Mouse (Mus musculus): Measurements from ENCODE around the gene Mtmr12. TPM values are rescaled to one million over a fixed set of nuclear protein-coding genes. Genes with fewer than 3 reads are reported as not detected.

Gene Mtmr12
- polyA plus RNA-seq, 1 experiment, result 25.9 TPM

- 50% methylated on average over 5 of the region's 5 CpGs for WGBS
- no peak for TF ChIP-seq CTCF (IDR thresholded peaks at IDR 0.05; ENCODE audit: insufficient read depth, low read length)
- TF ChIP-seq POLR2A (IDR thresholded peaks at IDR 0.05; ENCODE audit: borderline replicate concordance, extremely low read depth, low read depth, low read length), result no peak
- DNase-seq, result no peak
- Histone ChIP-seq H3K4me3 (replicated peaks; ENCODE audit: extremely low read depth, low read depth, low read length) (no peak overlapping the region), H3K4me1 (ENCODE audit: control insufficient read depth, insufficient read depth, low read length) (peaks cover 2% of the 10 kb centered on the region)
These were observed 80.6 kb downstream of the Mtmr12 start for GRCm38 (mm10) chr15:12285535-12285809.

- 85% methylated on average over 7 of the region's 7 CpGs for WGBS
- TF ChIP-seq CTCF (IDR thresholded peaks at IDR 0.05; ENCODE audit: insufficient read depth, low read length), result no peak
- TF ChIP-seq POLR2A (IDR thresholded peaks at IDR 0.05; ENCODE audit: borderline replicate concordance, extremely low read depth, low read depth, low read length), result no peak
- Histone ChIP-seq H3K4me3 (replicated peaks; ENCODE audit: extremely low read depth, low read depth, low read length) (no peak overlapping the region), H3K4me1 (ENCODE audit: control insufficient read depth, insufficient read depth, low read length) (no peaks in the 10 kb centered on the region)
- no peak for DNase-seq
These were observed 85.5 kb downstream of the Mtmr12 start for GRCm38 (mm10) chr15:12290330-12290729.

- Histone ChIP-seq H3K4me1 (ENCODE audit: control insufficient read depth, insufficient read depth, low read length) (no peaks in the 10 kb centered on the region), H3K4me3 (replicated peaks; ENCODE audit: extremely low read depth, low read depth, low read length) (no peak overlapping the region)
- DNase-seq, result no peak
- WGBS, result 85% methylated on average over 2 of the region's 2 CpGs
- TF ChIP-seq CTCF (IDR thresholded peaks at IDR 0.05; ENCODE audit: insufficient read depth, low read length) (no peak), POLR2A (IDR thresholded peaks at IDR 0.05; ENCODE audit: borderline replicate concordance, extremely low read depth, low read depth, low read length) (no peak)
These were observed 86.9 kb downstream of the Mtmr12 start for GRCm38 (mm10) chr15:12291757-12292156.

- TF ChIP-seq POLR2A (IDR thresholded peaks at IDR 0.05; ENCODE audit: borderline replicate concordance, extremely low read depth, low read depth, low read length) (no peak), CTCF (IDR thresholded peaks at IDR 0.05; ENCODE audit: insufficient read depth, low read length) (no peak)
- WGBS, result 61% methylated on average over 2 of the region's 2 CpGs
- Histone ChIP-seq H3K4me3 (replicated peaks; ENCODE audit: extremely low read depth, low read depth, low read length) (no peak overlapping the region), H3K4me1 (ENCODE audit: control insufficient read depth, insufficient read depth, low read length) (no peaks in the 10 kb centered on the region)
- DNase-seq, result no peak
These were observed 91.4 kb downstream of the Mtmr12 start for GRCm38 (mm10) chr15:12296228-12296627.

- H3K4me1 ChIP-seq (ENCODE audit: control insufficient read depth, insufficient read depth, low read length), result no peaks in the 10 kb centered on the region
- H3K4me3 ChIP-seq (replicated peaks; ENCODE audit: extremely low read depth, low read depth, low read length), result no peak overlapping the region
- DNase-seq, result no peak
- 65% methylated on average over 7 of the region's 7 CpGs for WGBS
- TF ChIP-seq CTCF (IDR thresholded peaks at IDR 0.05; ENCODE audit: insufficient read depth, low read length) (no peak), POLR2A (IDR thresholded peaks at IDR 0.05; ENCODE audit: borderline replicate concordance, extremely low read depth, low read depth, low read length) (no peak)
These were observed 93.5 kb downstream of the Mtmr12 start for GRCm38 (mm10) chr15:12298231-12298737.

- peaks cover 2% of the 10 kb centered on the region; the same call in 1 of the 2 replicates for H3K4me1 ChIP-seq (ENCODE audit: control insufficient read depth, insufficient read depth, low read length)
- 64% methylated on average over 5 of the region's 6 CpGs for WGBS
These were observed 96.9 kb downstream of the Mtmr12 start for GRCm38 (mm10) chr15:12301771-12302170.

GRCm38 (mm10) chr15:12306188-12307071 is 101.6 kb downstream of the Mtmr12 start:
- Histone ChIP-seq H3K4me3 (replicated peaks; ENCODE audit: extremely low read depth, low read depth, low read length) (no peak overlapping the region), H3K4me1 (ENCODE audit: control insufficient read depth, insufficient read depth, low read length) (peaks cover 2% of the 10 kb centered on the region; the same call in 1 of the 2 replicates)
- WGBS, result 20% methylated on average over 8 of the region's 8 CpGs
- no peak for DNase-seq
- TF ChIP-seq POLR2A (IDR thresholded peaks at IDR 0.05; ENCODE audit: borderline replicate concordance, extremely low read depth, low read depth, low read length) (no peak), CTCF (IDR thresholded peaks at IDR 0.05; ENCODE audit: insufficient read depth, low read length) (no peak)

More at GRCm38 (mm10) chr15:12301771-12302170, 96.9 kb downstream of the Mtmr12 start:
- no peak for DNase-seq
- no peak for TF ChIP-seq POLR2A (IDR thresholded peaks at IDR 0.05; ENCODE audit: borderline replicate concordance, extremely low read depth, low read depth, low read length)
- TF ChIP-seq CTCF (IDR thresholded peaks at IDR 0.05; ENCODE audit: insufficient read depth, low read length), result no peak
- H3K4me3 ChIP-seq (replicated peaks; ENCODE audit: extremely low read depth, low read depth, low read length), result no peak overlapping the region

- DNase-seq, result no peak
- peaks cover 2% of the 10 kb centered on the region; the same call in 1 of the 2 replicates for H3K4me1 ChIP-seq (ENCODE audit: control insufficient read depth, insufficient read depth, low read length)
- TF ChIP-seq CTCF (IDR thresholded peaks at IDR 0.05; ENCODE audit: insufficient read depth, low read length) (no peak), POLR2A (IDR thresholded peaks at IDR 0.05; ENCODE audit: borderline replicate concordance, extremely low read depth, low read depth, low read length) (no peak)
- H3K4me3 ChIP-seq (replicated peaks; ENCODE audit: extremely low read depth, low read depth, low read length), result no peak overlapping the region
- WGBS, result 35% methylated on average over 4 of the region's 4 CpGs
These were observed 102.3 kb downstream of the Mtmr12 start for GRCm38 (mm10) chr15:12307114-12307513.

- TF ChIP-seq POLR2A (IDR thresholded peaks at IDR 0.05; ENCODE audit: borderline replicate concordance, extremely low read depth, low read depth, low read length) (no peak), CTCF (IDR thresholded peaks at IDR 0.05; ENCODE audit: insufficient read depth, low read length) (no peak)
- Histone ChIP-seq H3K4me1 (ENCODE audit: control insufficient read depth, insufficient read depth, low read length) (peaks cover 2% of the 10 kb centered on the region; the same call in 1 of the 2 replicates), H3K4me3 (replicated peaks; ENCODE audit: extremely low read depth, low read depth, low read length) (no peak overlapping the region)
- 91% methylated on average over 5 of the region's 5 CpGs for WGBS
- DNase-seq, result no peak
These were observed 103.7 kb downstream of the Mtmr12 start for GRCm38 (mm10) chr15:12308539-12308938.

GRCm38 (mm10) chr15:12310676-12311075 is 105.8 kb downstream of the Mtmr12 start:
- Histone ChIP-seq H3K4me1 (ENCODE audit: control insufficient read depth, insufficient read depth, low read length) (peaks cover 2% of the 10 kb centered on the region; the same call in 1 of the 2 replicates), H3K4me3 (replicated peaks; ENCODE audit: extremely low read depth, low read depth, low read length) (no peak overlapping the region)
- TF ChIP-seq POLR2A (IDR thresholded peaks at IDR 0.05; ENCODE audit: borderline replicate concordance, extremely low read depth, low read depth, low read length), result no peak
- no peak for TF ChIP-seq CTCF (IDR thresholded peaks at IDR 0.05; ENCODE audit: insufficient read depth, low read length)
- 85% methylated on average over 4 of the region's 4 CpGs for WGBS
- no peak for DNase-seq

Measured in lung, adult 2 months (tissue).